Mouse (Mus musculus) heart, postnatal 0 days (tissue): ENCODE results near the gene Pik3cb. TPM values are rescaled to one million over a fixed set of nuclear protein-coding genes. Genes with fewer than 3 reads are reported as not detected.

ENCODE experiments used
- ATAC-seq: fragments of 200-750 bp; cut with Nextera tagmentation; 2 replicates; pipeline ENCODE4 v1.8.0; 2017; ENCODE audit warnings: low read depth, moderate number of reproducible peaks, moderate library complexity; ENCODE audit not compliant: insufficient read depth
- DNase-seq: peaks from one replicate; pipeline ENCODE4 v3.0.0-alpha.2; 2016; ENCODE audit warnings: low spot score
- H3K27ac ChIP-seq: fragments of 300-500 bp; sonication (generic); 2 replicates; pipeline ENCODE4 v1.5.1; 2014; ENCODE audit warnings: low read depth, mild to moderate bottlenecking
- H3K27me3 ChIP-seq: fragments of 300-500 bp; sonication (generic); 2 replicates; pipeline ENCODE4 v1.6.1; 2014; ENCODE audit warnings: low read length, mixed read lengths; ENCODE audit not compliant: control insufficient read depth, insufficient read depth
- H3K36me3 ChIP-seq: fragments of 300-500 bp; sonication (generic); replicated peaks from 2 replicates; pipeline ENCODE4 v1.6.1; 2014; ENCODE audit warnings: low read length, mixed read lengths; ENCODE audit not compliant: control insufficient read depth, insufficient read depth
- H3K4me1 ChIP-seq: fragments of 300-500 bp; sonication (generic); 2 replicates; pipeline ENCODE4 v1.6.1; 2014; ENCODE audit warnings: antibody characterized with exemption; ENCODE audit not compliant: control insufficient read depth, insufficient read depth
- H3K4me2 ChIP-seq: fragments of 300-500 bp; sonication (generic); 2 replicates; pipeline ENCODE4 v1.6.1; 2014; ENCODE audit warnings: low read depth, mild to moderate bottlenecking, low read length, moderate library complexity
- H3K4me3 ChIP-seq: fragments of 300-500 bp; sonication (generic); 2 replicates; pipeline ENCODE4 v1.5.1; 2014; ENCODE audit warnings: low read depth, low read length
- H3K9ac ChIP-seq: fragments of 300-500 bp; sonication (generic); replicated peaks from 2 replicates; pipeline ENCODE4 v1.6.1; 2014; ENCODE audit warnings: low read depth, low read length, mixed read lengths
- H3K9me3 ChIP-seq: fragments of 300-500 bp; sonication (generic); replicated peaks from 2 replicates; pipeline ENCODE4 v1.6.1; 2016; ENCODE audit warnings: low read length; ENCODE audit not compliant: control insufficient read depth
- CTCF ChIP-seq: IDR thresholded peaks from 2 replicates; pipeline ENCODE4 v1.5.1; 2016; ENCODE audit warnings: antibody characterized with exemption, control low read depth, low read depth
- EP300 ChIP-seq: IDR thresholded peaks from 2 replicates; pipeline ENCODE4 v1.6.1; 2016; ENCODE audit warnings: antibody characterized with exemption, low read depth
- WGBS: fragments of 180-500 bp; shearing (Covaris S2); extraction: QIAGEN DNeasy Blood & Tissue Kit; methylation state at CpG from one replicate; pipeline ENCODE4 v1.1.7; 2014; 5-methylcytosine and 5-hydroxymethylcytosine counted together
- polyA plus RNA-seq: library from polyadenylated mRNA; unstranded; fragments of >200 nt; fragmentation: Nextera tagmentation; extraction: Ambion mirVana; gene quantifications from 2 replicates; pipeline ENCODE4 v1.2.1, GENCODE M21; 2015
- total RNA-seq: library from RNA; depleted of rRNA; stranded (reverse); fragments of >200 nt; gene quantifications from 2 replicates; pipeline ENCODE4 v1.2.3, GENCODE M21; 2014; ENCODE audit warnings: low replicate concordance; rRNA removed

The Pik3cb gene
- total RNA-seq (1.9 and 2.1 TPM in 2 replicates), polyA plus RNA-seq (0.75 and 1.7 TPM in 2 replicates)

DNA sequence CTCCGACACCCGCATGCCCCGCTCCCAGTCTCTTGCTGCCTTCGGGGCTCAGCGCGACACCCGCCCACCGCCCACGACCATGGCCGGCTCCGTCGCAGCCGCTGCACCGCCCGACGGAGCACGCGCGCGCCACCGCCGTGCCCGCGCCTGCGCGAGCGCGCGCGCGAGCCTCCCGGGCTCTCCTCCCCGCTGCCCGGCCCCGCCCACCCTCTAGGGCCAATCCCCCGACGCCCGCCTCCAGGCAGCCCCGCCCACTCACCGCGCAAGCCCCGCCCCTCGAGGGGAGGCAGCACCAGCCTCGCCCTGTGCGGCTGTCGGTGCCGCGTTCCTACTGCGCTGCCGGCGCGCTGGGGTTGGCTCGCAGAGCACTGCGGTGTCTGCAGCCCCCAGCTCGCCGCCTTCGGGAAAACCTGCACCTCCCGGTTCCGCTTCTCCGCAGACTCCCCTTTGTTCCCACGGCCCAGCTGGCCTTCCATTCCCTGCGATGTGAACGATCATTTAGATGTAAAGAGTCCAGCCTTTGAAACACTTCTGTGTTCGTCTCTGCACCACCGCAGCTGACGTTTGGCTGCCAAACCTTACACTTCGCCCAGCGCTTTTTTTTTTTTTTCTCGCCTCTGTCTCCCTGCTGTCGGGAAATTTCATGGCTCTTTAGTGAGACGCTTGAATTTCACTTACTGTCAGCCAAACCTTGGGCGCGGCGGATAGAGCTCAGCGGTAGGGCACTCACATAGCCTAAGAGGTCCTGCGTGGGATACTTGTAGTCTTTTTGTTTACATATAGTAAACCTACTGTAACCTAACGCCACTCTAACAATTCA is at the start of gene Pik3cb:
Gene Pik3cb, minus strand, starts transcription at position 559 of the 820 bp plus-strand sequence.
- Histone ChIP-seq H3K4me3 (peak within 1 kb of the TSS; percentile 92), H3K27me3 (no peaks in the 10 kb centered on the region), H3K4me1 (peaks cover 6% of the 10 kb centered on the region; the same call in 1 of the 2 replicates), H3K36me3 (no peaks in the 10 kb centered on the region), H3K9me3 (no peaks in the 10 kb centered on the region), H3K27ac (peak within 1 kb of the TSS; percentile 80), H3K4me2 (peak within 1 kb of the TSS; percentile 68), H3K9ac (peak within 1 kb of the TSS; percentile 86)
- TF ChIP-seq EP300 (no peak), CTCF (no peak)
- ATAC-seq, result peak; percentile 98
- WGBS, result under 1% methylated on average over 68 of the region's 77 CpGs
- peak; percentile 81 for DNase-seq

DNA sequence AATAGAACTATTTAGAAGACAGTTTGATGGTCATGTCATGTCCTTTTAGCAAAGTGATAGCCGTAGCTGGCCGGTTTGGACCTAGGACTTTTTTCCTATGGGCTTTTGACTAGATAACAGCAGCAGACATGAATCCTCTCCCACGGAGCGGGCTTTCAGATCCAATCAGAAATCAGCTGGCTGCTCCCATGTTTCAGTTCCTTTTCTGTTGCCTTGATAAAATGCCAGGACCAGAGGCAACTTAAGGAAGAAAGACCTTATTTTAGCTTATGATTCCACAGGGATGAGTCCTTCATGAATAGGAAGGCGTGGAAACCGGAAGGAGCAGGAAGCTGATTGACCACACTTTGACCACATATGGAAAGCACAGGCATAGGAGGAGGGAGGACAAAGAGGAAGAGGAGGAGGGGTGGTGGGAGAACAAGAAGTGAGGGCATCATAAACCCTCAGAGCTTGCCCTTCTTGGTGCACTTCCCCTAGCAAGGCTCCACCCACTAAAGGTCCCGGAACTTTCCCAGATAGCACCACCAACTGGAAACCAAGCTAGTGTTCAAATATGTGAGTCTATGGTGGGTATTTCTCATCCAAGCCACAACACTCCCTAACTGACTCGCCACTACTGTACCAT is 42.7 kb upstream of the Pik3cb start:
- 0 out of 2 replicates have a peak, but pooled peaks have one; percentile 14 for ATAC-seq

DNA sequence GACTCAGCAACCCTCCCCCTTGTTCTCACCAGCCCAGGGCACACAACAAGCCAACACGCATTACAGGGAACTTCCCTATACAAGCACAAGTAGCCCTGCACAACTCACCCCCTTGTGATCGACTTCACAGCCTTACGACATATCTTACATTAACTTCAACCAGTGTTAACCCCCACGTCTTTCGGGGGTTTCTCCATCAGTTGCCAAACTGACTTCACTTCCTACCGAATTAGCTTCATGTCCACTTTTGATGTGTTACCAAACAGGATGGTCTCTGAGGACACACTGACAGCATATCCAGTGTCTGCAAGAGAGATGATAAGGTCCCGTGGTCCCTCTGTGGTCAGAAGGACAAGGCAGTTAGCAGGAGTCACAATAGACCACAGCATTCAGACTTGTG is 41.7 kb upstream of the Pik3cb start:
- H3K36me3 ChIP-seq, result no peaks in the 10 kb centered on the region
- whole genome bisulfite sequencing, result 58% methylated on average over 7 of the region's 7 CpGs
- no peaks in the 10 kb centered on the region for H3K27me3 ChIP-seq
- H3K4me2 ChIP-seq, result no peak overlapping the region
- no peak for ATAC-seq
- H3K4me3 ChIP-seq, result no peak overlapping the region
- no peaks in the 10 kb centered on the region for H3K9me3 ChIP-seq
- H3K27ac ChIP-seq, result no peak overlapping the region
- TF ChIP-seq CTCF, result no peak
- TF ChIP-seq EP300, result no peak
- no peak overlapping the region for H3K9ac ChIP-seq
- H3K4me1 ChIP-seq, result no peaks in the 10 kb centered on the region
- DNase-seq, result no peak

More for the DNA sequence above, 42.7 kb upstream of the Pik3cb start:
- H3K9ac ChIP-seq, result no peak overlapping the region
- WGBS, result 55% methylated on average over 8 of the region's 8 CpGs
- H3K27ac ChIP-seq, result no peak overlapping the region
- no peak overlapping the region for H3K4me3 ChIP-seq
- no peaks in the 10 kb centered on the region for H3K27me3 ChIP-seq
- H3K9me3 ChIP-seq, result no peaks in the 10 kb centered on the region
- H3K36me3 ChIP-seq, result no peaks in the 10 kb centered on the region
- TF ChIP-seq EP300, result no peak
- no peak for TF ChIP-seq CTCF
- no peak for DNase-seq
- H3K4me1 ChIP-seq, result no peaks in the 10 kb centered on the region
- no peak overlapping the region for H3K4me2 ChIP-seq

DNA sequence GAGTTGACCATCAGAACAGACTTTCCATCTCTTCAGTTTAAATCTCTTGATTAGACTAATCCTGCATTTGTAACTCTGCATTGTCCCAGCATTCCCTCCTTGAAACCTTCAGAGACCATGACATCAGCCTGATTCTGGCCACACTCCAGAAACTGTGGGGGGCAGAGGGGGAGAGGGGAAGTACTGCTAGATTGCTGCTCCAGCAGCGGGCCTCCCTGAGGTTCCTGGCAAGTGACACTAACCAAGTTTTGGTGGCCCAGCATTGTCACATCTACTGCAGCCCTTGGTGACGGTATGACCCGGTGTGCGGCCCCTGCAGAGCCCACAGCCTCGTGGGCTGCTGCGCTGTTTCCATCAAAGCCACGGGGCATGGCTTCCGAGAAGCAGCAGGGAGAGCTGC is 39.9 kb upstream of the Pik3cb start:
- Histone ChIP-seq H3K4me2 (no peak overlapping the region), H3K36me3 (no peaks in the 10 kb centered on the region), H3K4me1 (no peaks in the 10 kb centered on the region), H3K27ac (no peak overlapping the region), H3K27me3 (no peaks in the 10 kb centered on the region), H3K9ac (no peak overlapping the region), H3K9me3 (no peaks in the 10 kb centered on the region), H3K4me3 (no peak overlapping the region)
- no peak for TF ChIP-seq EP300
- TF ChIP-seq CTCF, result no peak
- DNase-seq, result no peak
- 42% methylated on average over 8 of the region's 8 CpGs for WGBS
- ATAC-seq, result peak; percentile 57; the same call in 1 of the 2 replicates

DNA sequence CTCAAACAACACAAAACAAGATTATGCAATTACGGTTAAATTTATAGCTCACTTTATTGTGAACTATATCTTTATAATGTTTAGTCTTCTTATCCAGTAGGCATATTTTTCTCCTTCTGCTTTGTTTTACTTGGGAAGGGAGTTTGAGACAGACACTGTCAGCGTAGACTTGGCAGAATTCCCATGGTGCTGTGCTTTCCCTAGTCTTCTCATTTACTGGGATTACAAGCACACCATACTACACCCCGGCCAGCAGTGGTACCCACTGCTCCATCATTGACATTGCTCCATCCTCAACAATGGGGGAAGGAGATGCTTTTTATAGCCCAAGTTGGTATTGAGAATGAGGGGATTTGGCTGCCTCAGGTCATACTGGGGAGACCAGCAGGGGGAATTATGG is 38.3 kb upstream of the Pik3cb start:
- ATAC-seq (no peak), DNase-seq (no peak)
- WGBS, result 72% methylated on average over 3 of the region's 3 CpGs
- TF ChIP-seq CTCF (no peak), EP300 (no peak)
- H3K9ac ChIP-seq, result no peak overlapping the region
- H3K36me3 ChIP-seq, result no peaks in the 10 kb centered on the region
- H3K4me1 ChIP-seq, result no peaks in the 10 kb centered on the region
- no peaks in the 10 kb centered on the region for H3K27me3 ChIP-seq
- H3K4me3 ChIP-seq, result no peak overlapping the region
- no peak overlapping the region for H3K4me2 ChIP-seq
- no peak overlapping the region for H3K27ac ChIP-seq
- no peaks in the 10 kb centered on the region for H3K9me3 ChIP-seq
